Mouse (Mus musculus) heart, embryonic 11.5 days (tissue): ENCODE results near the gene Acd. TPM values are rescaled to one million over a fixed set of nuclear protein-coding genes. Genes with fewer than 3 reads are reported as not detected.

Experiments used
- ATAC-seq: fragments of 200-750 bp; cut with Nextera tagmentation; replicated peaks from 2 replicates; pipeline ENCODE4 v1.8.0; 2017; ENCODE audit warnings: moderate library complexity; ENCODE audit not compliant: insufficient number of reproducible peaks, low FRiP score, low TSS enrichment
- H3K27ac ChIP-seq: fragments of 300-500 bp; sonication (generic); 2 replicates; pipeline ENCODE4 v1.5.1; 2014; ENCODE audit warnings: mild to moderate bottlenecking, low read depth, low read length
- H3K27me3 ChIP-seq: fragments of 300-500 bp; sonication (generic); 2 replicates; pipeline ENCODE4 v1.6.1; 2014; ENCODE audit warnings: mild to moderate bottlenecking, low read length, mixed read lengths; ENCODE audit not compliant: control insufficient read depth, insufficient read depth
- H3K36me3 ChIP-seq: fragments of 300-500 bp; sonication (generic); 2 replicates; pipeline ENCODE4 v1.6.1; 2014; ENCODE audit warnings: mild to moderate bottlenecking, low read length, moderate library complexity, mixed read lengths; ENCODE audit not compliant: control insufficient read depth, insufficient read depth
- H3K4me1 ChIP-seq: fragments of 300-500 bp; sonication (generic); 2 replicates; pipeline ENCODE4 v1.6.1; 2014; ENCODE audit warnings: low read length; ENCODE audit not compliant: control insufficient read depth, insufficient read depth
- H3K4me2 ChIP-seq: fragments of 300-500 bp; sonication (generic); 2 replicates; pipeline ENCODE4 v1.6.1; 2014; ENCODE audit warnings: mild to moderate bottlenecking, moderate library complexity
- H3K4me3 ChIP-seq: fragments of 300-500 bp; sonication (generic); 2 replicates; pipeline ENCODE4 v1.5.1; 2014; ENCODE audit warnings: low read depth, low read length
- H3K9ac ChIP-seq: fragments of 300-500 bp; sonication (generic); 2 replicates; pipeline ENCODE4 v1.6.1; 2014; ENCODE audit warnings: mild to moderate bottlenecking, low read depth, low read length, moderate library complexity
- H3K9me3 ChIP-seq: fragments of 300-500 bp; sonication (generic); replicated peaks from 2 replicates; pipeline ENCODE4 v1.6.1; 2016; ENCODE audit warnings: low read length; ENCODE audit not compliant: control insufficient read depth
- WGBS: fragments of 180-500 bp; shearing (Covaris S2); extraction: QIAGEN DNeasy Blood & Tissue Kit; methylation state at CpG from one replicate; pipeline ENCODE4 v1.1.7; 2014; ENCODE audit not compliant: insufficient replicate concordance; 5-methylcytosine and 5-hydroxymethylcytosine counted together
- polyA plus RNA-seq: library from polyadenylated mRNA; unstranded; fragments of >200 nt; fragmentation: Nextera tagmentation; extraction: Ambion mirVana; gene quantifications from 2 replicates; pipeline ENCODE4 v1.2.1, GENCODE M21; 2014

Gene Acd
- polyA plus RNA-seq, 1 experiment from 2014 or later: 41.5 TPM

GRCm38 (mm10) chr8:105697196-105697780 lies 3.6 kb downstream of the Acd start:
- Histone ChIP-seq H3K4me2 (no peak overlapping the region), H3K36me3 (peaks cover 3% of the 10 kb centered on the region; the same call in 1 of the 2 replicates), H3K4me3 (no peak overlapping the region), H3K27me3 (peaks cover 15% of the 10 kb centered on the region), H3K27ac (no peak overlapping the region), H3K9ac (no peak overlapping the region), H3K9me3 (no peaks in the 10 kb centered on the region), H3K4me1 (peaks cover 23% of the 10 kb centered on the region)
- 87% methylated on average over 17 of the region's 17 CpGs for WGBS
- ATAC-seq: no peak

- Histone ChIP-seq H3K4me1 (peaks cover 14% of the 10 kb centered on the region), H3K9me3 (no peaks in the 10 kb centered on the region), H3K9ac (no peak overlapping the region), H3K27ac (no peak overlapping the region), H3K36me3 (peaks cover 3% of the 10 kb centered on the region; the same call in 1 of the 2 replicates), H3K4me3 (no peak overlapping the region), H3K4me2 (no peak overlapping the region), H3K27me3 (peaks cover 21% of the 10 kb centered on the region)
- 72% methylated on average over 30 of the region's 30 CpGs for WGBS
- no peak for ATAC-seq
These were observed 5.7 kb downstream of the Acd start for GRCm38 (mm10) chr8:105695080-105695780.

- Histone ChIP-seq H3K9me3 (no peaks in the 10 kb centered on the region), H3K36me3 (peaks cover 3% of the 10 kb centered on the region; the same call in 1 of the 2 replicates), H3K27me3 (peaks cover 24% of the 10 kb centered on the region), H3K4me1 (peaks cover 10% of the 10 kb centered on the region), H3K4me3 (peak overlapping the region; percentile 46), H3K27ac (no peak overlapping the region), H3K9ac (0 out of 2 replicates have a peak overlapping the region, but pooled peaks have one; percentile 17), H3K4me2 (peak overlapping the region; percentile 95)
- 9% methylated on average over 40 of the region's 40 CpGs for WGBS
- no peak for ATAC-seq
These were observed 6.7 kb downstream of the Acd start for GRCm38 (mm10) chr8:105694051-105694799.

GRCm38 (mm10) chr8:105693648-105694047 lies 7.3 kb downstream of the Acd start:
- Histone ChIP-seq H3K27me3 (peaks cover 24% of the 10 kb centered on the region), H3K4me1 (peaks cover 10% of the 10 kb centered on the region), H3K4me3 (peak overlapping the region; percentile 46), H3K36me3 (peaks cover 3% of the 10 kb centered on the region; the same call in 1 of the 2 replicates), H3K27ac (no peak overlapping the region), H3K9me3 (no peaks in the 10 kb centered on the region), H3K4me2 (peak overlapping the region; percentile 95), H3K9ac (0 out of 2 replicates have a peak overlapping the region, but pooled peaks have one; percentile 17)
- 5% methylated on average over 30 of the region's 30 CpGs for WGBS
- ATAC-seq: no peak

- H3K4me1 ChIP-seq: peaks cover 12% of the 10 kb centered on the region
- no peak for ATAC-seq
- H3K36me3 ChIP-seq: 0 out of 2 replicates have a peak, but pooled peaks cover 3% of the 10 kb centered on the region
- no peaks in the 10 kb centered on the region for H3K9me3 ChIP-seq
- H3K4me2 ChIP-seq: no peak overlapping the region
- H3K4me3 ChIP-seq: no peak overlapping the region
- WGBS: 90% methylated on average over 11 of the region's 11 CpGs
- peaks cover 24% of the 10 kb centered on the region for H3K27me3 ChIP-seq
- H3K27ac ChIP-seq: no peak overlapping the region
- H3K9ac ChIP-seq: no peak overlapping the region
These were observed 8.3 kb downstream of the Acd start for GRCm38 (mm10) chr8:105692449-105693182.

GRCm38 (mm10) chr8:105690978-105691377 lies 9.9 kb downstream of the Acd start:
- Histone ChIP-seq H3K27me3 (peaks cover 24% of the 10 kb centered on the region), H3K9ac (no peak overlapping the region), H3K9me3 (no peaks in the 10 kb centered on the region), H3K4me2 (no peak overlapping the region), H3K36me3 (0 out of 2 replicates have a peak, but pooled peaks cover 3% of the 10 kb centered on the region), H3K27ac (no peak overlapping the region), H3K4me1 (peaks cover 13% of the 10 kb centered on the region), H3K4me3 (no peak overlapping the region)
- WGBS: 72% methylated on average over 14 of the region's 14 CpGs
- ATAC-seq: no peak

GRCm38 (mm10) chr8:105689983-105690360 lies 10.9 kb downstream of the Acd start:
- Histone ChIP-seq H3K36me3 (0 out of 2 replicates have a peak, but pooled peaks cover 3% of the 10 kb centered on the region), H3K9ac (no peak overlapping the region), H3K4me1 (peaks cover 19% of the 10 kb centered on the region), H3K9me3 (no peaks in the 10 kb centered on the region), H3K27me3 (peaks cover 19% of the 10 kb centered on the region), H3K4me2 (no peak overlapping the region), H3K4me3 (no peak overlapping the region), H3K27ac (no peak overlapping the region)
- WGBS: 85% methylated on average over 9 of the region's 9 CpGs
- ATAC-seq: no peak
